Mouse (Mus musculus) myocyte (in vitro differentiated cells): ENCODE measurements at regions not wholly inside any gene's neighbourhood (a gene's known extent, or its start where the extent isn't known, plus 50 kb on each side); places are given as distances from the start of the nearest gene placed in this dataset.

Source experiments
- H3K27me3 ChIP-seq: one replicate; pipeline ENCODE4 v1.6.1; 2011; ENCODE audit not compliant: control insufficient read depth, insufficient read depth, insufficient read length
- H3K36me3 ChIP-seq: one replicate; pipeline ENCODE4 v1.6.1; 2011; ENCODE audit not compliant: control insufficient read depth, insufficient read depth
- H3K4me2 ChIP-seq: one replicate; pipeline ENCODE4 v1.6.1; 2011; ENCODE audit warnings: low read depth, control low read depth
- H3K4me3 ChIP-seq: one replicate; pipeline ENCODE4 v1.5.1; 2011; ENCODE audit warnings: mild to moderate bottlenecking, control low read depth, moderate library complexity
- H3K79me2 ChIP-seq: one replicate; pipeline ENCODE4 v1.6.1; 2011; ENCODE audit not compliant: control insufficient read depth, insufficient read depth
- H3ac ChIP-seq: one replicate; pipeline ENCODE4 v1.6.1; 2011; ENCODE audit not compliant: control insufficient read depth, insufficient read length
- CEBPB ChIP-seq: IDR thresholded peaks from 2 replicates; pipeline ENCODE4 v1.6.1; 2011; ENCODE audit warnings: mild to moderate bottlenecking, moderate library complexity; ENCODE audit not compliant: poor library complexity, insufficient read depth, severe bottlenecking
- E2F4 ChIP-seq: IDR thresholded peaks from one replicate; pipeline ENCODE4 v1.6.1; 2011; ENCODE audit warnings: mild to moderate bottlenecking, control low read depth, moderate library complexity; ENCODE audit not compliant: insufficient read depth
- MAX ChIP-seq: IDR thresholded peaks from one replicate; pipeline ENCODE4 v1.6.1; 2011; ENCODE audit warnings: low read depth, mild to moderate bottlenecking, control low read depth
- MYOD1 ChIP-seq, 3 experiments: IDR thresholded peaks; one replicate each; pipeline ENCODE4 v1.6.1; 2011; ENCODE audit warnings: control low read depth in 2 of 3, low read depth in 2 of 3, mild to moderate bottlenecking in 2 of 3, moderate library complexity in 1 of 3; ENCODE audit not compliant: insufficient read length in 2 of 3, control insufficient read depth in 1 of 3
- MYOG ChIP-seq, 3 experiments: IDR thresholded peaks; one replicate each; pipeline ENCODE4 v1.6.1; 2011; ENCODE audit warnings: control low read depth in 2 of 3, low read depth in 2 of 3, mild to moderate bottlenecking in 2 of 3; ENCODE audit not compliant: insufficient read length in 2 of 3, control insufficient read depth in 1 of 3, insufficient read depth in 1 of 3
- POLR2A ChIP-seq: IDR thresholded peaks from one replicate; pipeline ENCODE4 v1.6.1; 2011; ENCODE audit warnings: low read depth, mild to moderate bottlenecking, control low read depth, moderate library complexity; ENCODE audit not compliant: insufficient read length
- POLR2AphosphoS2 ChIP-seq: IDR thresholded peaks from one replicate; pipeline ENCODE4 v1.6.1; 2011; ENCODE audit warnings: low read depth, control low read depth; ENCODE audit not compliant: insufficient read length
- REST ChIP-seq: IDR thresholded peaks from one replicate; pipeline ENCODE4 v1.6.1; 2011; ENCODE audit warnings: mild to moderate bottlenecking, control low read depth, moderate library complexity; ENCODE audit not compliant: insufficient read depth, insufficient read length
- SRF ChIP-seq: IDR thresholded peaks from one replicate; pipeline ENCODE4 v1.6.1; 2011; ENCODE audit warnings: low read depth; ENCODE audit not compliant: control insufficient read depth, insufficient read length
- TCF12 ChIP-seq: IDR thresholded peaks from one replicate; pipeline ENCODE4 v1.6.1; 2011; ENCODE audit warnings: mild to moderate bottlenecking, control low read depth; ENCODE audit not compliant: poor library complexity, insufficient read depth, severe bottlenecking
- TCF3 ChIP-seq: IDR thresholded peaks from one replicate; pipeline ENCODE4 v1.6.1; 2011; ENCODE audit warnings: low read depth, control low read depth; ENCODE audit not compliant: insufficient read length
- USF1 ChIP-seq: IDR thresholded peaks from one replicate; pipeline ENCODE4 v1.6.1; 2011; ENCODE audit warnings: low read depth, mild to moderate bottlenecking, control low read depth, moderate library complexity

DNA sequence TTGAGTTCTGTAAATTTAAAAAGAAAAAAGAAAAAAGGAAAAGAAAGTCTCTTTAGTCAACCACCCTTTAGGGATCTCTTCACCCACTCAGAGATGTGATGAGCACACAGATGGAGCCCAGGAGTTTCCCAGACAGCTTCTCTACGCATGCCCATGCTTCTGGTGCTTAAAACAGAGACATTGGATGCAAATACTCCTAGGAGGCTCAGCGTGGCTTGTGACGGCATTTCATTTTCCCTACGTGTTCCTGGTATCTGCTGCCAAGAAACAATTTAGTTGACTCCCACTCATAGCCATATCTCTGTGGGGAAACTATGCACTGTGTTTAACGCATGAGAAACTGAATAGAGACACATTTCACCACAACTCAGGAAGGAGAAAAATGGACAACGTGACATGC lies 345.6 kb upstream of the Nr2f2 start:
- H3K4me2 ChIP-seq: no peak overlapping the region
- H3K4me3 ChIP-seq: no peak overlapping the region
- no peaks in the 10 kb centered on the region for H3K36me3 ChIP-seq
- H3ac ChIP-seq: no peak overlapping the region
- TF ChIP-seq MYOG (IDR thresholded peaks at IDR 0.05; ENCODE audit: control insufficient read depth in 1 of 3, insufficient read depth in 1 of 3, insufficient read length in 2 of 3, low read depth in 2 of 3) (no peak), TCF12 (no peak), USF1 (no peak)
- H3K79me2 ChIP-seq: no peaks in the 10 kb centered on the region
- no peaks in the 10 kb centered on the region for H3K27me3 ChIP-seq

DNA sequence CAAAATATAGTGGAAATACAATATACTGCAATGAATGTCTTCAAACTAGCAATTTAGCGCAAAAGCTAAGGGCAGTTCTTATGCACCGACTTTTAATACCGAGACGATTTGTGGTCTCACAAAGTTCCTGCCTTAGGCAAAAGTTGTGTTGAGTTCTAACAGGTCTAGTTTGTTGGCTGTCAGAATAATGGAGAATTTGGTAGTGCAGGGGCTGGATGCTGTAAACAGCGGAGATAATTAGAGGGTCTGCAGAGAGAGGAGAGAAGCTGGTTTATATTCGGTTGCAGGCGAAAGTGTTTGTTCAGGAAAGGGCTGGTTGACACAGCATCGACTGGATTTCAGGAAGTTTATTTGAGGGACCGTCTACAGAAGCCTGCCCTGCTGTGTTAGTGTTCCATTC lies 339.7 kb upstream of the Nr2f2 start:
- Histone ChIP-seq H3K36me3 (no peaks in the 10 kb centered on the region), H3K79me2 (no peaks in the 10 kb centered on the region), H3K27me3 (no peaks in the 10 kb centered on the region), H3ac (no peak overlapping the region), H3K4me3 (no peak overlapping the region), H3K4me2 (no peak overlapping the region)
- no peak for TF ChIP-seq MYOD1 (IDR thresholded peaks at IDR 0.05; ENCODE audit: control insufficient read depth in 1 of 3, insufficient read length in 2 of 3, low read depth in 2 of 3)
- TF ChIP-seq MAX: no peak
- TF ChIP-seq CEBPB: no peak
- TF ChIP-seq SRF: no peak
- no peak for TF ChIP-seq POLR2AphosphoS2
- TF ChIP-seq USF1: no peak
- no peak for TF ChIP-seq E2F4
- TF ChIP-seq TCF12: no peak
- no peak for TF ChIP-seq MYOG (IDR thresholded peaks at IDR 0.05; ENCODE audit: control insufficient read depth in 1 of 3, insufficient read depth in 1 of 3, insufficient read length in 2 of 3, low read depth in 2 of 3)
- TF ChIP-seq TCF3: no peak
- no peak for TF ChIP-seq POLR2A
- no peak for TF ChIP-seq REST

GRCm38 (mm10) chr7:70703784-70704183 lies 337.2 kb upstream of the Nr2f2 start:
- H3K79me2 ChIP-seq: no peaks in the 10 kb centered on the region
- no peak overlapping the region for H3K4me3 ChIP-seq
- TF ChIP-seq POLR2A (no peak), REST (no peak), TCF3 (no peak), TCF12 (no peak)
- no peaks in the 10 kb centered on the region for H3K36me3 ChIP-seq
- no peak overlapping the region for H3ac ChIP-seq
- H3K27me3 ChIP-seq: no peaks in the 10 kb centered on the region
- no peak overlapping the region for H3K4me2 ChIP-seq

- Histone ChIP-seq H3K4me3 (no peak overlapping the region), H3K36me3 (no peaks in the 10 kb centered on the region), H3K27me3 (no peaks in the 10 kb centered on the region), H3K4me2 (no peak overlapping the region), H3ac (no peak overlapping the region), H3K79me2 (no peaks in the 10 kb centered on the region)
- TF ChIP-seq E2F4: no peak
- TF ChIP-seq MYOD1 (IDR thresholded peaks at IDR 0.05; ENCODE audit: control insufficient read depth in 1 of 3, insufficient read length in 2 of 3, low read depth in 2 of 3): no peak
- no peak for TF ChIP-seq MYOG (IDR thresholded peaks at IDR 0.05; ENCODE audit: control insufficient read depth in 1 of 3, insufficient read depth in 1 of 3, insufficient read length in 2 of 3, low read depth in 2 of 3)
- TF ChIP-seq POLR2AphosphoS2: no peak
- TF ChIP-seq USF1: no peak
- no peak for TF ChIP-seq CEBPB
- no peak for TF ChIP-seq TCF12
- TF ChIP-seq REST: no peak
- no peak for TF ChIP-seq MAX
- no peak for TF ChIP-seq SRF
- no peak for TF ChIP-seq POLR2A
- TF ChIP-seq TCF3: no peak
Observed at GRCm38 (mm10) chr7:70700461-70700860, 333.9 kb upstream of the Nr2f2 start.

GRCm38 (mm10) chr7:70699391-70699790 lies 332.9 kb upstream of the Nr2f2 start:
- H3K4me3 ChIP-seq: no peak overlapping the region
- no peaks in the 10 kb centered on the region for H3K36me3 ChIP-seq
- TF ChIP-seq MYOD1 (IDR thresholded peaks at IDR 0.05; ENCODE audit: control insufficient read depth in 1 of 3, insufficient read length in 2 of 3, low read depth in 2 of 3): no peak
- TF ChIP-seq TCF12: no peak
- TF ChIP-seq MYOG (IDR thresholded peaks at IDR 0.05; ENCODE audit: control insufficient read depth in 1 of 3, insufficient read depth in 1 of 3, insufficient read length in 2 of 3, low read depth in 2 of 3): no peak
- TF ChIP-seq E2F4: no peak
- TF ChIP-seq POLR2AphosphoS2: no peak
- TF ChIP-seq REST: no peak
- TF ChIP-seq USF1: no peak
- TF ChIP-seq MAX: no peak
- TF ChIP-seq POLR2A: no peak
- no peak for TF ChIP-seq SRF
- no peaks in the 10 kb centered on the region for H3K79me2 ChIP-seq
- no peak overlapping the region for H3K4me2 ChIP-seq
- no peaks in the 10 kb centered on the region for H3K27me3 ChIP-seq
- H3ac ChIP-seq: no peak overlapping the region
